ENCODE assay signal across 25 mouse cellular contexts in the genomic region with DNA sequence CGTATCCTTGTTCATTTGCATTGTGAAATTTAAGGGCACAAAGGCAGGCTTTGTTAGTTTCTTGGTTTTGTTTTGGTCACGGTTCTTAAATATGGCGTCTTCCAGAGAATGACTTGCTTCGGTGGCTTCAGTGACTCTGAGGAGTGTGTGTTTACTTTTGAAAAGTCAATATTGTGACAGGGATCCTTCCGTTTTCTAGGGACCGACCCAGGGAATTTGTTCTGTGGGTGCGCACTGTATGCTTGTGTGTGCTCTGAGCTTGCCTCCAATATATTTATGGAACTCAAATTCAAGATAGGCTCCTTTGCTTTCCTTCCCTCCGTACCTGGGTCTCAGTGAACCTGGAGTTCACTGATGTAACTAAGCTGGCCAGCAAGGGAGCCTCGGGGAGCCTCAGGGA.
A peak's percentile ranks its signal among the peaks of the same experiment; 100 is the strongest.
DNase-seq lines count a peak whose midpoint lies in the region; ATAC-seq and TF ChIP-seq lines count a peak whose summit lies in the region.
"Had no signal": no experiment of that assay in that cellular context is flagged by ENCODE, and none has a peak within 500 bp of the region (broad histone marks: within the 10 kb centered on the region; RNA-seq: fewer than 3 reads in every experiment).

No protein-coding gene starts in this region.

- H3K9ac ChIP-seq in lung, postnatal 0 days (replicated peaks; ENCODE audit: low read depth): no peak overlapping the region
- no peak overlapping the region for H3K9ac ChIP-seq in stomach, embryonic 14.5 days (replicated peaks; ENCODE audit: low read depth, low read length)
- H3K9ac ChIP-seq in stomach, postnatal 0 days (ENCODE audit: low read length): no peak overlapping the region
- H3K9ac ChIP-seq: embryonic facial prominence, embryonic 12.5 days; embryonic facial prominence, embryonic 15.5 days; forebrain, postnatal 0 days; hindbrain, embryonic 12.5 days; hindbrain, embryonic 15.5 days had no signal

- H3K27me3 ChIP-seq in lung, postnatal 0 days (replicated peaks; ENCODE audit: insufficient read depth, low read length): no peaks in the 10 kb centered on the region
- no peaks in the 10 kb centered on the region for H3K27me3 ChIP-seq in C2C12 (ENCODE audit: control insufficient read depth, insufficient read depth, insufficient read length)
- H3K27me3 ChIP-seq in stomach, embryonic 14.5 days (ENCODE audit: control insufficient read depth, insufficient read depth, low read length): no peaks in the 10 kb centered on the region
- H3K27me3 ChIP-seq in stomach, postnatal 0 days (ENCODE audit: control insufficient read depth, insufficient read depth, low read length): no peaks in the 10 kb centered on the region
- H3K27me3 ChIP-seq: CH12.LX; embryonic facial prominence, embryonic 12.5 days; embryonic facial prominence, embryonic 15.5 days; hindbrain, embryonic 12.5 days; hindbrain, embryonic 15.5 days; Patski had no signal

- no peaks in the 10 kb centered on the region for H3K4me1 ChIP-seq in lung, postnatal 0 days (ENCODE audit: insufficient read depth, low read depth, low read length)
- H3K4me1 ChIP-seq in stomach, embryonic 14.5 days (ENCODE audit: control insufficient read depth, insufficient read depth, low read length): peaks cover 7% of the 10 kb centered on the region; the same call in 1 of the 2 replicates
- no peaks in the 10 kb centered on the region for H3K4me1 ChIP-seq in stomach, postnatal 0 days (replicated peaks; ENCODE audit: control insufficient read depth, insufficient read depth)
- H3K4me1 ChIP-seq: embryonic facial prominence, embryonic 12.5 days; embryonic facial prominence, embryonic 15.5 days; heart, embryonic 10.5 days; hindbrain, embryonic 12.5 days; hindbrain, embryonic 15.5 days had no signal

- no peak overlapping the region for H3ac ChIP-seq in C2C12 (ENCODE audit: control insufficient read depth, insufficient read length, low read depth)

- no peak for TF ChIP-seq CTCF in lung, postnatal 0 days (IDR thresholded peaks at IDR 0.05)
- no peak for TF ChIP-seq CTCF in C2C12 (IDR thresholded peaks at IDR 0.05; ENCODE audit: control insufficient read depth, insufficient read depth, insufficient read length)
- no peak for TF ChIP-seq CTCF in stomach, postnatal 0 days (IDR thresholded peaks at IDR 0.05; ENCODE audit: low read depth)

- no peak for TF ChIP-seq EP300 in lung, postnatal 0 days (IDR thresholded peaks at IDR 0.05)
- TF ChIP-seq EP300 in stomach, postnatal 0 days (optimal IDR thresholded peaks at IDR 0.05): no peak

- H3K9me3 ChIP-seq in lung, postnatal 0 days (ENCODE audit: low read length): no peaks in the 10 kb centered on the region
- no peaks in the 10 kb centered on the region for H3K9me3 ChIP-seq in stomach, embryonic 14.5 days (ENCODE audit: control insufficient read depth, low read depth, low read length)
- H3K9me3 ChIP-seq in stomach, postnatal 0 days (ENCODE audit: control insufficient read depth, low read length): no peaks in the 10 kb centered on the region
- H3K9me3 ChIP-seq: embryonic facial prominence, embryonic 12.5 days; embryonic facial prominence, embryonic 15.5 days; heart, embryonic 10.5 days; hindbrain, embryonic 12.5 days; hindbrain, embryonic 15.5 days had no signal

- no peak for ATAC-seq in lung, postnatal 0 days
- ATAC-seq in stomach, embryonic 14.5 days (ENCODE audit: insufficient number of reproducible peaks, insufficient read depth, low FRiP score, low read depth): peak; percentile 69; the same call in 1 of the 2 replicates
- peak; percentile 88 for ATAC-seq in stomach, postnatal 0 days (ENCODE audit: low FRiP score, low TSS enrichment)
- ATAC-seq: forebrain, embryonic 14.5 days; forebrain, postnatal 0 days; Patski had no signal

- 52% methylated on average over 9 of the region's 9 CpGs for WGBS in lung, postnatal 0 days
- 56% methylated on average over 9 of the region's 9 CpGs for WGBS in stomach, embryonic 14.5 days
- WGBS in stomach, postnatal 0 days: 53% methylated on average over 9 of the region's 9 CpGs

- no peak overlapping the region for H3K4me2 ChIP-seq in lung, postnatal 0 days (replicated peaks; ENCODE audit: low read depth, low read length)
- H3K4me2 ChIP-seq in stomach, embryonic 14.5 days (replicated peaks; ENCODE audit: low read depth, low read length): no peak overlapping the region
- H3K4me2 ChIP-seq in stomach, postnatal 0 days (replicated peaks; ENCODE audit: low read depth): no peak overlapping the region
- H3K4me2 ChIP-seq: embryonic facial prominence, embryonic 12.5 days; embryonic facial prominence, embryonic 15.5 days; hindbrain, embryonic 12.5 days; hindbrain, embryonic 15.5 days had no signal

- no peaks in the 10 kb centered on the region for H3K79me2 ChIP-seq in C2C12 (ENCODE audit: control insufficient read depth, insufficient read depth)

- H3K79me3 ChIP-seq in C2C12 (ENCODE audit: low read depth): no peaks in the 10 kb centered on the region

- no peak overlapping the region for H3K27ac ChIP-seq in lung, postnatal 0 days (ENCODE audit: low read length)
- H3K27ac ChIP-seq in stomach, embryonic 14.5 days (ENCODE audit: low read length): no peak overlapping the region
- H3K27ac ChIP-seq in stomach, postnatal 0 days (replicated peaks): no peak overlapping the region
- H3K27ac ChIP-seq: embryonic facial prominence, embryonic 12.5 days; embryonic facial prominence, embryonic 15.5 days; heart, embryonic 10.5 days; hindbrain, embryonic 12.5 days; hindbrain, embryonic 15.5 days had no signal

- H3K36me3 ChIP-seq in lung, postnatal 0 days (ENCODE audit: insufficient read depth, low read length): no peaks in the 10 kb centered on the region
- no peaks in the 10 kb centered on the region for H3K36me3 ChIP-seq in C2C12 (ENCODE audit: control insufficient read depth, insufficient read depth)
- H3K36me3 ChIP-seq in stomach, embryonic 14.5 days (ENCODE audit: control insufficient read depth, insufficient read depth, low read length): no peaks in the 10 kb centered on the region
- no peaks in the 10 kb centered on the region for H3K36me3 ChIP-seq in stomach, postnatal 0 days (ENCODE audit: control insufficient read depth, insufficient read depth, low read length)
- H3K36me3 ChIP-seq: embryonic facial prominence, embryonic 12.5 days; embryonic facial prominence, embryonic 15.5 days; G1E; hindbrain, embryonic 12.5 days; hindbrain, embryonic 15.5 days had no signal

- DNase-seq in lung, postnatal 0 days (ENCODE audit: low spot score): peak; percentile 23
- DNase-seq in lung, postnatal 14 days: no peak
- DNase-seq in stomach, postnatal 0 days (ENCODE audit: low spot score): peak; percentile 41
- no peak for DNase-seq in ovary, postnatal 36 days (ENCODE audit: low spot score)
- no peak for DNase-seq in thymus, postnatal 36 days
- DNase-seq in frontal cortex, adult 2 months (ENCODE audit: extremely low spot score in 1 of 2, low spot score in 1 of 2): no peak
- DNase-seq: adrenal gland, postnatal 10 days; adrenal gland, postnatal 36 days; cerebellum, adult 18-20 months; cerebellum, adult 9-10 months; cerebellum, postnatal 14 days; forebrain, postnatal 0 days; gastrocnemius, postnatal 25 days; heart, adult 18-20 months had no signal

- H3K4me3 ChIP-seq in lung, postnatal 0 days (ENCODE audit: low read depth, low read length): no peak overlapping the region
- H3K4me3 ChIP-seq in C2C12 (ENCODE audit: insufficient read depth, poor library complexity, severe bottlenecking): no peak overlapping the region
- no peak overlapping the region for H3K4me3 ChIP-seq in stomach, embryonic 14.5 days (ENCODE audit: low read depth, low read length)
- H3K4me3 ChIP-seq in stomach, postnatal 0 days (ENCODE audit: low read depth, low read length): no peak overlapping the region
- H3K4me3 ChIP-seq: embryonic facial prominence, embryonic 12.5 days; embryonic facial prominence, embryonic 15.5 days; heart, embryonic 10.5 days; hindbrain, embryonic 12.5 days; hindbrain, embryonic 15.5 days had no signal

TF ChIP-seq in C2C12, 6 proteins besides CTCF, POLR2A, EP300 and RAD21:
- TF ChIP-seq CEBPB (IDR thresholded peaks at IDR 0.05; ENCODE audit: low read depth) (peak; percentile 12), USF1 (IDR thresholded peaks at IDR 0.05; ENCODE audit: low read depth) (no peak)

Comparison
In these comparisons a context has a peak if more than half of its experiments do, and no peak if none do; other contexts are left out.
1. DNase-seq: peak in lung, postnatal 0 days (single experiment) and stomach, postnatal 0 days (single experiment); none in lung, postnatal 14 days (single experiment), ovary, postnatal 36 days (single experiment), thymus, postnatal 36 days (0 of 2) and frontal cortex, adult 2 months (0 of 2).